Mouse (Mus musculus): Measurements from ENCODE around the gene Pik3ap1.

- no peak for TF ChIP-seq USF1 (IDR thresholded peaks at IDR 0.05; ENCODE audit: low read depth)
- no peak for TF ChIP-seq POLR2A (IDR thresholded peaks at IDR 0.05; ENCODE audit: insufficient read length, low read depth)
- no peak for TF ChIP-seq CEBPB (IDR thresholded peaks at IDR 0.05; ENCODE audit: insufficient read depth, poor library complexity, severe bottlenecking)
- no peak for TF ChIP-seq MYOD1 (IDR thresholded peaks at IDR 0.05; ENCODE audit: control insufficient read depth in 1 of 3, insufficient read length in 2 of 3, low read depth in 2 of 3)
- no peak for TF ChIP-seq MAX (IDR thresholded peaks at IDR 0.05; ENCODE audit: low read depth)
- TF ChIP-seq E2F4 (IDR thresholded peaks at IDR 0.05; ENCODE audit: insufficient read depth), result no peak
- TF ChIP-seq MYOG (IDR thresholded peaks at IDR 0.05; ENCODE audit: control insufficient read depth in 1 of 3, insufficient read depth in 1 of 3, insufficient read length in 2 of 3, low read depth in 2 of 3), result no peak
These were observed 49.2 kb downstream of the Pik3ap1 start for GRCm38 (mm10) chr19:41335721-41336120.
